Mouse (Mus musculus): Measurements from ENCODE around the gene Alg14. TPM values are rescaled to one million over a fixed set of nuclear protein-coding genes. Genes with fewer than 3 reads are reported as not detected.
A peak's percentile ranks its signal among the peaks of the same experiment; 100 is the strongest.

Alg14 gene
- polyA plus RNA-seq, 1 experiment from 2014 or later, result 38.2 TPM

DNA sequence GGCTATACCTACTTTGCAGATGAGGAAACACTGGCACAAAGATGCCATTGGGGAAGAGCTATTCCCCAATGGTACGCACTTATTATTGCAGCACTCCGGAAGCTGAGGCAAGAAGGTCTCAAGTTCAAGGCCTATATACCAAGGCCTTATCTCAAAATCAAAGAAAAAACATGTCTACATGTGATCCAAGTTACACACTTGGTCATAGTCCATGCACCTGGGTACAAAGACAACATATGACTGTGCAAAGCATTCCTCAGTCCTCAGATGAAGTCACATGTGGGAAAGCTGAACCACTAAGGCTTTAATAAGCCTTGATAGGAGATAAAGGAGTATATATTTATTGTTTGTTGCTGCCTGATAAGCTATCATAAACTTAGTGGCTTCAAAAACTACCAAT lies 17.6 kb upstream of the Alg14 start:
- Histone ChIP-seq H3K9me3 (replicated peaks; ENCODE audit: low read length) (no peaks in the 10 kb centered on the region), H3K36me3 (ENCODE audit: insufficient read depth, low read length) (no peaks in the 10 kb centered on the region), H3K27me3 (ENCODE audit: insufficient read depth, low read length) (no peaks in the 10 kb centered on the region), H3K4me1 (replicated peaks; ENCODE audit: insufficient read depth, low read length) (no peaks in the 10 kb centered on the region), H3K4me3 (replicated peaks; ENCODE audit: low read depth, low read length) (no peak overlapping the region), H3K9ac (ENCODE audit: low read depth, low read length) (no peak overlapping the region), H3K4me2 (ENCODE audit: low read length) (no peak overlapping the region), H3K27ac (no peak overlapping the region)
- TF ChIP-seq CTCF (IDR thresholded peaks at IDR 0.05; ENCODE audit: low read depth), result no peak
- DNase-seq (ENCODE audit: low spot score) (no peak), ATAC-seq (replicated peaks; ENCODE audit: low FRiP score, low read depth) (no peak)
- WGBS, result 95% methylated on average over 2 of the region's 2 CpGs

- ATAC-seq (replicated peaks; ENCODE audit: low FRiP score, low read depth), result no peak
These were observed 14.6 kb upstream of the Alg14 start for GRCm38 (mm10) chr3:121277009-121277408.

GRCm38 (mm10) chr3:121277557-121277956 lies 14.0 kb upstream of the Alg14 start:
- Histone ChIP-seq H3K9ac (ENCODE audit: low read depth, low read length) (no peak overlapping the region), H3K9me3 (replicated peaks; ENCODE audit: low read length) (no peaks in the 10 kb centered on the region), H3K27me3 (ENCODE audit: insufficient read depth, low read length) (no peaks in the 10 kb centered on the region), H3K4me3 (replicated peaks; ENCODE audit: low read depth, low read length) (no peak overlapping the region), H3K4me1 (replicated peaks; ENCODE audit: insufficient read depth, low read length) (no peaks in the 10 kb centered on the region), H3K36me3 (ENCODE audit: insufficient read depth, low read length) (no peaks in the 10 kb centered on the region), H3K27ac (no peak overlapping the region), H3K4me2 (ENCODE audit: low read length) (no peak overlapping the region)
- no peak for TF ChIP-seq CTCF (IDR thresholded peaks at IDR 0.05; ENCODE audit: low read depth)
- ATAC-seq (replicated peaks; ENCODE audit: low FRiP score, low read depth) (no peak), DNase-seq (ENCODE audit: low spot score) (no peak)
- WGBS, result 88% methylated on average over 4 of the region's 4 CpGs

More at GRCm38 (mm10) chr3:121277009-121277408, 14.6 kb upstream of the Alg14 start:
- Histone ChIP-seq H3K4me3 (replicated peaks; ENCODE audit: low read depth, low read length) (no peak overlapping the region), H3K27ac (no peak overlapping the region), H3K27me3 (ENCODE audit: insufficient read depth, low read length) (no peaks in the 10 kb centered on the region), H3K4me1 (replicated peaks; ENCODE audit: insufficient read depth, low read length) (no peaks in the 10 kb centered on the region), H3K9me3 (replicated peaks; ENCODE audit: low read length) (no peaks in the 10 kb centered on the region), H3K36me3 (ENCODE audit: insufficient read depth, low read length) (no peaks in the 10 kb centered on the region), H3K4me2 (ENCODE audit: low read length) (no peak overlapping the region), H3K9ac (ENCODE audit: low read depth, low read length) (no peak overlapping the region)
- no peak for TF ChIP-seq CTCF (IDR thresholded peaks at IDR 0.05; ENCODE audit: low read depth)
- WGBS, result 76% methylated on average over 4 of the region's 4 CpGs
- DNase-seq (ENCODE audit: low spot score), result no peak

DNA sequence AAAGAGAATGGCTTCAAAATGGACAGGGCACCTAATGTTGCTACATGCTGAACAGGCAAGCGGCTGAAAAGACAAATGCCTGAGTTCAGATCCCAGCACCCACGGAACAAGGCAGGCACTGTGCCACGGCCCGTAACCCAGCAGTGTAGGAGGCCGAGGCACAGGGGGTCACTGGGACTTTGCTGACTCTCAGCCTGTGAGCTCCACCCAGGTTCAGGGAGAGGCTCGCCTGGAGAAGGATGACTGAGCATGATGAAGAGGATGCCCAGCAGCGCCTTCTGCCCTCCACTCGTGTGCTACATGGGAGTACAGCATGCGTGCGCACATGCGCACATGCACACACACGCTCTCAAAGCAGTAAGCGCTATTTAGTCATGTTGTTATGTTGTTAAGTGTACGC lies 11.9 kb upstream of the Alg14 start:
- Histone ChIP-seq H3K27me3 (ENCODE audit: insufficient read depth, low read length) (no peaks in the 10 kb centered on the region), H3K4me3 (replicated peaks; ENCODE audit: low read depth, low read length) (no peak overlapping the region), H3K27ac (no peak overlapping the region), H3K9ac (ENCODE audit: low read depth, low read length) (no peak overlapping the region), H3K4me2 (ENCODE audit: low read length) (no peak overlapping the region), H3K36me3 (ENCODE audit: insufficient read depth, low read length) (no peaks in the 10 kb centered on the region), H3K4me1 (replicated peaks; ENCODE audit: insufficient read depth, low read length) (no peaks in the 10 kb centered on the region), H3K9me3 (replicated peaks; ENCODE audit: low read length) (no peaks in the 10 kb centered on the region)
- no peak for ATAC-seq (replicated peaks; ENCODE audit: low FRiP score, low read depth)
- WGBS, result 72% methylated on average over 14 of the region's 14 CpGs
- DNase-seq (ENCODE audit: low spot score), result no peak
- TF ChIP-seq CTCF (IDR thresholded peaks at IDR 0.05; ENCODE audit: low read depth), result no peak

GRCm38 (mm10) chr3:121282998-121283397 lies 8.6 kb upstream of the Alg14 start, which contains the start of gene Tmem56:
TSS of gene Tmem56 (minus strand) at chr3:121283098.
- H3K27ac ChIP-seq, result no peak within 1 kb of the TSS
- ATAC-seq (replicated peaks; ENCODE audit: low FRiP score, low read depth) (no peak), DNase-seq (ENCODE audit: low spot score) (no peak)
- H3K9ac ChIP-seq (ENCODE audit: low read depth, low read length), result no peak within 1 kb of the TSS
- no peaks in the 10 kb centered on the region for H3K9me3 ChIP-seq (replicated peaks; ENCODE audit: low read length)
- H3K4me1 ChIP-seq (replicated peaks; ENCODE audit: insufficient read depth, low read length), result no peaks in the 10 kb centered on the region
- TF ChIP-seq CTCF (IDR thresholded peaks at IDR 0.05; ENCODE audit: low read depth), result no peak
- no peaks in the 10 kb centered on the region for H3K27me3 ChIP-seq (ENCODE audit: insufficient read depth, low read length)
- WGBS, result 91% methylated on average over 4 of the region's 4 CpGs
- H3K4me2 ChIP-seq (ENCODE audit: low read length), result no peak within 1 kb of the TSS
- no peaks in the 10 kb centered on the region for H3K36me3 ChIP-seq (ENCODE audit: insufficient read depth, low read length)
- no peak within 1 kb of the TSS for H3K4me3 ChIP-seq (replicated peaks; ENCODE audit: low read depth, low read length)

GRCm38 (mm10) chr3:121285219-121285618 lies 6.4 kb upstream of the Alg14 start:
- no peak overlapping the region for H3K4me2 ChIP-seq (ENCODE audit: low read length)
- DNase-seq (ENCODE audit: low spot score), result no peak
- 82% methylated on average over 6 of the region's 6 CpGs for WGBS
- H3K4me3 ChIP-seq (replicated peaks; ENCODE audit: low read depth, low read length), result no peak overlapping the region
- no peak for ATAC-seq (replicated peaks; ENCODE audit: low FRiP score, low read depth)
- H3K9me3 ChIP-seq (replicated peaks; ENCODE audit: low read length), result no peaks in the 10 kb centered on the region
- no peak overlapping the region for H3K27ac ChIP-seq
- H3K36me3 ChIP-seq (ENCODE audit: insufficient read depth, low read length), result no peaks in the 10 kb centered on the region
- no peak for TF ChIP-seq CTCF (IDR thresholded peaks at IDR 0.05; ENCODE audit: low read depth)
- H3K27me3 ChIP-seq (ENCODE audit: insufficient read depth, low read length), result no peaks in the 10 kb centered on the region
- H3K4me1 ChIP-seq (replicated peaks; ENCODE audit: insufficient read depth, low read length), result no peaks in the 10 kb centered on the region
- H3K9ac ChIP-seq (ENCODE audit: low read depth, low read length), result no peak overlapping the region

GRCm38 (mm10) chr3:121287151-121287550 lies 4.4 kb upstream of the Alg14 start:
- TF ChIP-seq CTCF (IDR thresholded peaks at IDR 0.05; ENCODE audit: low read depth), result peak; percentile 43; the same call in 1 of the 2 replicates
- H3K4me1 ChIP-seq (replicated peaks; ENCODE audit: insufficient read depth, low read length), result 0 out of 2 replicates have a peak, but pooled peaks cover 3% of the 10 kb centered on the region
- H3K4me3 ChIP-seq (replicated peaks; ENCODE audit: low read depth, low read length), result no peak overlapping the region
- no peaks in the 10 kb centered on the region for H3K36me3 ChIP-seq (ENCODE audit: insufficient read depth, low read length)
- H3K4me2 ChIP-seq (ENCODE audit: low read length), result no peak overlapping the region
- 95% methylated on average over 2 of the region's 2 CpGs for WGBS
- H3K9me3 ChIP-seq (replicated peaks; ENCODE audit: low read length), result no peaks in the 10 kb centered on the region
- ATAC-seq (replicated peaks; ENCODE audit: low FRiP score, low read depth), result no peak
- no peak overlapping the region for H3K9ac ChIP-seq (ENCODE audit: low read depth, low read length)
- H3K27me3 ChIP-seq (ENCODE audit: insufficient read depth, low read length), result no peaks in the 10 kb centered on the region
- DNase-seq (ENCODE audit: low spot score), result no peak
- no peak overlapping the region for H3K27ac ChIP-seq
